8 mouse cellular contexts compared by ENCODE assay signal in the genomic region with DNA sequence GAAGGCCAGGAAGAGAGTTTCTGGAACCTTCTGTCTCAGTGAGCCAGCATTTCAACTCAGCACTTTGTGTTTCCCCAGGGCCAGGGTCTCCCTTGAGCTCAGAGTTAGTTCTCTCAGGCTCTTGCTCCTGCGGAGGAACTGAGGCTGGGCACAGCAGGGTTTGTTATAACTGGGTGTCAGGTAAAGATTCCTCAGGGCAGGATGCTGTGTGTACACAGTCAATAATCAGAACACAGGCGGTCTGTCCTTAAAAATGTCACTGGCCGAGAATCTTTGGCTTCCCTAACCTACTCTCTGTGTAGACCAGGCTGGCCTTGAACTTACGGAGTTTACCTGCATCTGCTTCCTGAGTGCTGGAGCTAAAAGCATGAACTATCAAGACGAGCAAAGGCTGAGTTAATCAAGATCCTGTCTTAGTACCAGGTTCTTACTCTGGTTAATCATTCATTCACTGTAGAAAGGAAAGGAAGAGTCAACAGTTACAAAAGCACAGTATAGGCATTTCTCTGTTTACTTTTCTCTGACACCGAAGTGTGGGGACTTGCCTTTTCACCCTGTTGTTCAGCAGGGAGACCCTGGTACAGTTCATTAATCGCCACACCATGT. TPM values are rescaled to one million over a fixed set of nuclear protein-coding genes. Genes with fewer than 3 reads are reported as not detected.
DNase-seq lines count a peak whose midpoint lies in the region; ATAC-seq and TF ChIP-seq lines count a peak whose summit lies in the region.

No protein-coding gene starts in this region.

- no peaks in the 10 kb centered on the region for H3K36me3 ChIP-seq in lung, embryonic 14.5 days (ENCODE audit: insufficient read depth)
- H3K36me3 ChIP-seq in intestine, embryonic 16.5 days (ENCODE audit: control insufficient read depth, insufficient read depth, low read length), result no peaks in the 10 kb centered on the region

- peak overlapping the region; percentile 73 for H3K4me2 ChIP-seq in lung, embryonic 14.5 days
- H3K4me2 ChIP-seq in intestine, embryonic 16.5 days (ENCODE audit: low read depth, low read length), result peak overlapping the region; percentile 79

- WGBS in lung, embryonic 14.5 days, result 62% methylated on average over 7 of the region's 7 CpGs
- 54% methylated on average over 7 of the region's 7 CpGs for WGBS in intestine, embryonic 16.5 days

- DNase-seq in gastrocnemius, adult 2 months, result no peak
- DNase-seq in gastrocnemius, postnatal 25 days, result no peak
- DNase-seq in lung, embryonic 14.5 days, result peak; percentile 4
- DNase-seq in lung, adult 18-20 months, result no peak
- DNase-seq in naive thymus-derived CD4-positive, alpha-beta T cell, adult 2 months (ENCODE audit: low read depth), result peak; percentile 48
- DNase-seq in urinary bladder, postnatal 4 days (ENCODE audit: low spot score in 2 of 2), result no peak
- no peak for DNase-seq in urinary bladder, postnatal 10 days (ENCODE audit: low spot score)

- H3K27ac ChIP-seq in gastrocnemius, adult 2 months, result peak overlapping the region; percentile 93
- peak overlapping the region; percentile 59 for H3K27ac ChIP-seq in lung, embryonic 14.5 days (ENCODE audit: low read depth)
- peak overlapping the region; percentile 88 for H3K27ac ChIP-seq in intestine, embryonic 16.5 days (ENCODE audit: low read length)

- peak overlapping the region; percentile 69; the same call in 1 of the 2 replicates for H3K9ac ChIP-seq in lung, embryonic 14.5 days
- peak overlapping the region; percentile 70; the same call in 1 of the 2 replicates for H3K9ac ChIP-seq in intestine, embryonic 16.5 days (ENCODE audit: low read depth, low read length)

- no peak for ATAC-seq in lung, embryonic 14.5 days (ENCODE audit: insufficient read depth)
- ATAC-seq in intestine, embryonic 16.5 days, result peak; percentile 47

- intact Hi-C loops in gastrocnemius, adult 2 months (cut with DNase I), result loop anchor here (5.0 kb wide), 1 partner anchor 380 kb away; no protein-coding TSS in a partner anchor

- TF ChIP-seq CTCF in gastrocnemius, adult 2 months (IDR thresholded peaks at IDR 0.05), result no peak
- no peak for TF ChIP-seq CTCF in lung, embryonic 14.5 days (IDR thresholded peaks at IDR 0.05; ENCODE audit: low read depth)

- 0 out of 2 replicates have a peak, but pooled peaks cover 10% of the 10 kb centered on the region for H3K4me1 ChIP-seq in lung, embryonic 14.5 days (ENCODE audit: insufficient read depth)
- H3K4me1 ChIP-seq in intestine, embryonic 16.5 days (ENCODE audit: control insufficient read depth, insufficient read depth, low read length), result peaks cover 19% of the 10 kb centered on the region

- no peaks in the 10 kb centered on the region for H3K9me3 ChIP-seq in lung, embryonic 14.5 days (ENCODE audit: low read depth, low read length)
- no peaks in the 10 kb centered on the region for H3K9me3 ChIP-seq in intestine, embryonic 16.5 days (ENCODE audit: control insufficient read depth, low read length)

- H3K27me3 ChIP-seq in lung, embryonic 14.5 days (ENCODE audit: insufficient read depth, low read length), result no peaks in the 10 kb centered on the region
- H3K27me3 ChIP-seq in intestine, embryonic 16.5 days (replicated peaks; ENCODE audit: control insufficient read depth, insufficient read depth, low read length), result no peaks in the 10 kb centered on the region

- H3K4me3 ChIP-seq in gastrocnemius, adult 2 months, result peak overlapping the region; percentile 85
- H3K4me3 ChIP-seq in lung, embryonic 14.5 days (ENCODE audit: low read depth, low read length), result no peak overlapping the region
- H3K4me3 ChIP-seq in intestine, embryonic 16.5 days (ENCODE audit: low read length), result peak overlapping the region; percentile 2; the same call in 1 of the 2 replicates

RNA-seq across cellular contexts. Expression of gene Irgm1, which starts 1.3 kb away (rescaled TPM):
- 10 to 100 TPM; 13.5 to 14.4 TPM for total RNA-seq in gastrocnemius, adult 2 months (2021)
- 10 to 100 TPM in 1 of 2 experiments, 1 to 10 TPM in 1; 9.0 to 11.1 TPM for total RNA-seq in gastrocnemius, postnatal 25 days (2021)
- 6.7 and 7.6 TPM in 2 replicates for polyA plus RNA-seq in lung, embryonic 14.5 days (2014; fragmentation: Nextera tagmentation; extraction: Ambion mirVana)
- polyA plus RNA-seq in intestine, embryonic 16.5 days (2015; fragmentation: Nextera tagmentation; extraction: Ambion mirVana), result 15.6 and 15.8 TPM in 2 replicates

RNA-seq across cellular contexts. Expression of gene Gm5431, which starts 29.2 kb away (rescaled TPM):
- under 1 TPM; 0.13 to 0.42 TPM for total RNA-seq in gastrocnemius, adult 2 months (2021)
- under 1 TPM; 0.21 to 0.36 TPM for total RNA-seq in gastrocnemius, postnatal 25 days (2021)
- 0.17 and 0.20 TPM in 2 replicates for polyA plus RNA-seq in lung, embryonic 14.5 days (2014; fragmentation: Nextera tagmentation; extraction: Ambion mirVana)
- polyA plus RNA-seq in intestine, embryonic 16.5 days (2015; fragmentation: Nextera tagmentation; extraction: Ambion mirVana), result 0.28 and 0.37 TPM in 2 replicates

RNA-seq across cellular contexts. Expression of gene Gm12184, which starts 46.3 kb away (rescaled TPM):
- 1 to 10 TPM; 1.5 to 2.2 TPM for total RNA-seq in gastrocnemius, adult 2 months (2021)
- 1 to 10 TPM in 1 of 2 experiments, under 1 TPM in 1; 0.67 to 3.2 TPM for total RNA-seq in gastrocnemius, postnatal 25 days (2021)
- 11.3 and 11.8 TPM in 2 replicates for polyA plus RNA-seq in lung, embryonic 14.5 days (2014; fragmentation: Nextera tagmentation; extraction: Ambion mirVana)
- polyA plus RNA-seq in intestine, embryonic 16.5 days (2015; fragmentation: Nextera tagmentation; extraction: Ambion mirVana), result 1.3 and 1.4 TPM in 2 replicates

RNA-seq across cellular contexts. Expression of gene Trim7, which starts 46.9 kb away (rescaled TPM):
- 10 to 100 TPM; 25.9 to 51.8 TPM for total RNA-seq in gastrocnemius, adult 2 months (2021)
- 10 to 100 TPM; 57.3 to 57.9 TPM for total RNA-seq in gastrocnemius, postnatal 25 days (2021)
- polyA plus RNA-seq in lung, embryonic 14.5 days (2014; fragmentation: Nextera tagmentation; extraction: Ambion mirVana), result 0.55 and 1.4 TPM in 2 replicates
- 0.78 and 1.2 TPM in 2 replicates for polyA plus RNA-seq in intestine, embryonic 16.5 days (2015; fragmentation: Nextera tagmentation; extraction: Ambion mirVana)

RNA-seq across cellular contexts. Expression of gene Trim41, which starts 55.6 kb away (rescaled TPM):
- 10 to 100 TPM; 19.9 to 23.6 TPM for total RNA-seq in gastrocnemius, adult 2 months (2021)
- total RNA-seq in gastrocnemius, postnatal 25 days (2021), result 10 to 100 TPM; 15.5 to 19.3 TPM
- polyA plus RNA-seq in lung, embryonic 14.5 days (2014; fragmentation: Nextera tagmentation; extraction: Ambion mirVana), result 4.5 and 4.6 TPM in 2 replicates
- polyA plus RNA-seq in intestine, embryonic 16.5 days (2015; fragmentation: Nextera tagmentation; extraction: Ambion mirVana), result 4.1 and 5.9 TPM in 2 replicates

Comparison
In these comparisons a context has a peak if more than half of its experiments do, and no peak if none do; other contexts are left out.
1. DNase-seq: peak in lung, embryonic 14.5 days (single experiment) and naive thymus-derived CD4-positive, alpha-beta T cell, adult 2 months (single experiment); none in gastrocnemius, adult 2 months (single experiment), gastrocnemius, postnatal 25 days (single experiment), lung, adult 18-20 months (0 of 2), urinary bladder, postnatal 4 days (0 of 2) and urinary bladder, postnatal 10 days (single experiment).
2. Peak in every context shown above with its lines, with median percentiles within 50 percentile points of each other: H3K27ac ChIP-seq.